Mouse (Mus musculus): Measurements from ENCODE around the gene Igf1r. TPM values are rescaled to one million over a fixed set of nuclear protein-coding genes. Genes with fewer than 3 reads are reported as not detected.

Igf1r gene
- polyA plus RNA-seq, 1 experiment from 2014 or later, result 9.6 TPM

GRCm38 (mm10) chr7:68089725-68090124, 137.1 kb downstream of the Igf1r start:
- WGBS (ENCODE audit: insufficient replicate concordance), result 32% methylated on average over 10 of the region's 10 CpGs

DNA sequence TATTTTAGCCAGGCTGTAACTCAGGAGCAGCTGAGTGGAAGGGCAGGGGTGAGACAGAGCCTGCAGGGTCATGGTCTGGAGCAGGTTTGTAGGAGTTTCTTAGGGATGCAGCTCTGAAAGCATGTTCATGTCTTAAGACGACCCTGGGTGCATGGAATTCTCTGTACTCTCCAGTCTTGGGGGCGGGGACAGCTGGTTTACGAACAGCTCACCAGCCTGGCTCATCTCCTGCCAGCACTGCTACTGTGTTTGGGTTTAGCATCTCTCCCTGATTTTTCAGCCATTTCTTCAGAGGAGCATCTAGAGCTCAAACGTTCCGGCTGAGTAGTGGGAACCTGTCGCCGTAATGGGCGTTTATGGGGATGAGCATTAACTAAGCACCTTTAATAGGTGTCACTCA, 137.9 kb downstream of the Igf1r start:
- H3K36me3 ChIP-seq, result no peaks in the 10 kb centered on the region
- no peaks in the 10 kb centered on the region for H3K9me3 ChIP-seq (replicated peaks)
- H3K9ac ChIP-seq, result no peak overlapping the region
- H3K27ac ChIP-seq, result no peak overlapping the region
- peaks cover 94% of the 10 kb centered on the region for H3K4me1 ChIP-seq
- 89% methylated on average over 8 of the region's 8 CpGs for WGBS (ENCODE audit: insufficient replicate concordance)
- H3K27me3 ChIP-seq (replicated peaks), result no peaks in the 10 kb centered on the region
- no peak overlapping the region for H3K4me2 ChIP-seq
- ATAC-seq, result no peak
- no peak overlapping the region for H3K4me3 ChIP-seq

More at GRCm38 (mm10) chr7:68089725-68090124, 137.1 kb downstream of the Igf1r start:
- H3K9ac ChIP-seq, result no peak overlapping the region
- H3K27me3 ChIP-seq (replicated peaks), result no peaks in the 10 kb centered on the region
- no peaks in the 10 kb centered on the region for H3K9me3 ChIP-seq (replicated peaks)
- peak; percentile 45; the same call in 1 of the 2 replicates for ATAC-seq
- no peak overlapping the region for H3K4me3 ChIP-seq
- no peaks in the 10 kb centered on the region for H3K36me3 ChIP-seq
- peaks cover 97% of the 10 kb centered on the region for H3K4me1 ChIP-seq
- peak overlapping the region; percentile 30 for H3K4me2 ChIP-seq
- H3K27ac ChIP-seq, result peak overlapping the region; percentile 23; the same call in 1 of the 2 replicates

DNA sequence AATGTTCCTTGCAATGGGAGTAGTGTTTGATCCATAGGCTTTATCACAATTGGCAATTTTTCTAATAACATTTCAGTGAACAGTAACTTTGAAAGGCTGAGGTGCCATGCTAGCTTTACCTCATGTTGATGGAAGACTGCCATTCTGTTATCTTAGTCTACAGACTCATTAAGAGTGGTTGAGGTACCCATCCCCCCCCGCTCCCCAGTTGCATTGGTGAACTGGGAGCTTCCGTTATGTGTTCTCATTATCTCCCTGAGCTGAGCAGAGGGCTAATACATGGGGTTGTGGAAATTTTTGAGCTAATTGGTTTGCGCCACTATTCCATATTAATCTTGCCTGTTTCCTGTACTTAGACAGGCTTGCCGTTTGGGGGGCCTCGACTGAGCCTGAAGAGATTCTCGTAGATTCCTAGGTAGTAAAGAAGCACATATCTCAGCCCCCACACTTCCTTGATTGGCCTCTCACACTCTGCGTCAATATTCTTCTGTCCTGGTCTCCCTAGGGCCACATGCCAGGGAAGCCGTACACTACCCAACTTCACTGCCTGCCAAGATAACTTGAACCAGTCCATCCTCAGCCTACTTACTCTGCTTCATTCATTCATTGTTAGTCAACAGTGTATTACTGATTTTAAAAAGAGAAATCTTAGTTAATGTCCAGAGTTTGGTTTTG, 139.8 kb downstream of the Igf1r start:
- H3K4me3 ChIP-seq, result no peak overlapping the region
- H3K36me3 ChIP-seq, result no peaks in the 10 kb centered on the region
- H3K9me3 ChIP-seq (replicated peaks), result no peaks in the 10 kb centered on the region
- ATAC-seq, result peak; percentile 82
- H3K4me1 ChIP-seq, result peaks cover 86% of the 10 kb centered on the region
- H3K27me3 ChIP-seq (replicated peaks), result no peaks in the 10 kb centered on the region
- peak overlapping the region; percentile 29; the same call in 1 of the 2 replicates for H3K9ac ChIP-seq
- 15% methylated on average over 8 of the region's 8 CpGs for WGBS (ENCODE audit: insufficient replicate concordance)
- H3K4me2 ChIP-seq, result peak overlapping the region; percentile 44
- H3K27ac ChIP-seq, result peak overlapping the region; percentile 72

GRCm38 (mm10) chr7:68093817-68094216, 141.2 kb downstream of the Igf1r start:
- 72% methylated on average over 9 of the region's 9 CpGs for WGBS (ENCODE audit: insufficient replicate concordance)
- 0 out of 2 replicates have a peak, but pooled peaks cover 3% of the 10 kb centered on the region for H3K27me3 ChIP-seq (replicated peaks)
- no peak overlapping the region for H3K9ac ChIP-seq
- H3K4me2 ChIP-seq, result no peak overlapping the region
- H3K9me3 ChIP-seq (replicated peaks), result no peaks in the 10 kb centered on the region
- H3K4me1 ChIP-seq, result peaks cover 74% of the 10 kb centered on the region
- no peak overlapping the region for H3K27ac ChIP-seq
- H3K36me3 ChIP-seq, result no peaks in the 10 kb centered on the region
- H3K4me3 ChIP-seq, result no peak overlapping the region
- ATAC-seq, result no peak

- H3K4me2 ChIP-seq, result no peak overlapping the region
- peaks cover 7% of the 10 kb centered on the region; the same call in 1 of the 2 replicates for H3K27me3 ChIP-seq (replicated peaks)
- H3K9ac ChIP-seq, result no peak overlapping the region
- H3K36me3 ChIP-seq, result no peaks in the 10 kb centered on the region
- H3K4me1 ChIP-seq, result peaks cover 56% of the 10 kb centered on the region
- no peak overlapping the region for H3K27ac ChIP-seq
- H3K4me3 ChIP-seq, result no peak overlapping the region
- ATAC-seq, result no peak
- H3K9me3 ChIP-seq (replicated peaks), result no peaks in the 10 kb centered on the region
- 88% methylated on average over 4 of the region's 4 CpGs for WGBS (ENCODE audit: insufficient replicate concordance)
Observed at GRCm38 (mm10) chr7:68095574-68095973, 142.9 kb downstream of the Igf1r start.

DNA sequence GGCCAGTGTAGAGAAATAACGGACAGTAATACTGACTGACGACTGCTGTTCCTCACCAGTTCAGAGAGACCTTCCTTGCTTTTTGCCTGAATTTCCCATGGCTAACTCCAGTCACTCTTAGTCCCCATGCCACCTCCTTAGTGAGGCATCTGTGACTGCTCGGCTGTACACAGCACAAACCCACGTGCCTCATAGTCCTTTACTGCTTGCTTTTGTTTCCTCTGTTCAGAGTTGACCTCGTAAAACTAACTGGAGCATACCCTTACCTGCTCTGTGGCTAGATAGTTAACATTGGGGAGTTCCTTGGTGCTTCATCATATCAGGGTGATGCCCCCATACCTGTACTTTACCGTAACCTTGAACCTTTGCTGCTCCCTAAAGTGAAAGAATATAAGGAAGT, 143.8 kb downstream of the Igf1r start:
- Histone ChIP-seq H3K9me3 (replicated peaks) (no peaks in the 10 kb centered on the region), H3K27me3 (replicated peaks) (peaks cover 7% of the 10 kb centered on the region), H3K9ac (no peak overlapping the region), H3K4me2 (no peak overlapping the region), H3K4me3 (no peak overlapping the region), H3K27ac (no peak overlapping the region), H3K4me1 (peaks cover 48% of the 10 kb centered on the region), H3K36me3 (no peaks in the 10 kb centered on the region)
- WGBS (ENCODE audit: insufficient replicate concordance), result 46% methylated on average over 6 of the region's 6 CpGs
- no peak for ATAC-seq

DNA sequence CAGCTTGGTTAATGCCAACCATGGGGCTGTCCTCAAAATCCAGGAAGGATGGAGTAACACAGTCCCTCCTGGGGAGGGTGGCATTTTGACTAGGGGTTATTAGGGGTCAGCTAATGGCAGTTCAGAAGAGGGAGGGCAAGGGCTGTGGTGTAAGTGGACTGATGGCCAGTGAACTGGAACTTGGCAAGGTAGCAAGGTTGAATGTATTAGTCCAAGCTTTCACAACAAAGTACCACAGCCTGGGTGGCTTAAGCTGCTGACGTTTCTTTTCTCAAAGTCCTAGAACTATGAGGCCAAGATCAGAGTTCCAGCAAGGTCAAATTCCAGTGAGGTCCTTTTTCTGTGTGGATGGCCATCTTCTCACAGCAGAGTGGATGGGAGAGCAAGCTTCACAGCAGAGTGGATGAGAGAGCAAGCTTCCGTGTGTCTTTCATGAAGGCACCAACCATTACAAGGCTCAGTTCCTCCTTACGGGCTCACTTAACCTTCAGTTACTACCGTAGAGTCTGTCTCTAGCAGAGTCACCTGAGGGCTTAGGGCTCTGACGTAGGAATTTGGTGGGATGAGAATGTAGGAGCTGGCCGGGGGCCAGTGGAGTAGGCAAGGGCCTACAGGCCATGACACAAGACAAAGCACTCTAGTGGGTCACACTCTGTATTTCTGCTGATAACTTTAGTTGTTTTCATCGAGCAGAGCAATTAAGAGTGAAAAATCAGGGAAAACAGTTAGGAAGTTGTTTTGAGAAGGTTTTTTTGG, 144.6 kb downstream of the Igf1r start:
- no peak overlapping the region for H3K27ac ChIP-seq
- H3K9ac ChIP-seq, result no peak overlapping the region
- no peaks in the 10 kb centered on the region for H3K9me3 ChIP-seq (replicated peaks)
- peaks cover 39% of the 10 kb centered on the region for H3K4me1 ChIP-seq
- no peaks in the 10 kb centered on the region for H3K36me3 ChIP-seq
- ATAC-seq, result no peak
- H3K27me3 ChIP-seq (replicated peaks), result peaks cover 7% of the 10 kb centered on the region
- 79% methylated on average over 7 of the region's 7 CpGs for WGBS (ENCODE audit: insufficient replicate concordance)
- H3K4me3 ChIP-seq, result no peak overlapping the region
- no peak overlapping the region for H3K4me2 ChIP-seq

GRCm38 (mm10) chr7:68098098-68098497, 145.5 kb downstream of the Igf1r start:
- Histone ChIP-seq H3K9me3 (replicated peaks) (no peaks in the 10 kb centered on the region), H3K36me3 (no peaks in the 10 kb centered on the region), H3K27ac (no peak overlapping the region), H3K4me3 (no peak overlapping the region), H3K27me3 (replicated peaks) (peaks cover 7% of the 10 kb centered on the region), H3K4me2 (no peak overlapping the region), H3K9ac (no peak overlapping the region), H3K4me1 (peaks cover 39% of the 10 kb centered on the region)
- WGBS (ENCODE audit: insufficient replicate concordance), result 88% methylated on average over 6 of the region's 6 CpGs
- ATAC-seq, result no peak

DNA sequence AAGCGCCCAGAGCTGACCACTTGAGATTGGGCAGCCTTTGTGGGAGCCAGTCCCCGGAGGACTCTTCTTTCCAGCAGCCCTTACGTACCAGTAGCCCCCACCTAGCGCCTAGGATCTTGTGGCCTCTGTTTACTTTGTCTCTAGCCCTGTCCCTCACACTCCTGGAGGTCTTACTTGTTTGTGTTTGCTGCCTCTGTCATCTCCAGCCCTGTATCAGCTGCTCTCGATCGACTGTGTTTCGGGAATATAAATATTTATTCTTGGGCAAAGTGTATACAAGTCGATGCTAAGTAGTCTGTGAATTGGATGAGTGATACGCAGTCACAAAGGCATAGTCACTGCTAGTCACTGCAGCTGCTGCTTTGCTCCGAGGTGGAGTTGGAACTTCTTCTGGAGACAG, 147.8 kb downstream of the Igf1r start:
- H3K4me1 ChIP-seq, result peaks cover 29% of the 10 kb centered on the region
- no peak overlapping the region for H3K27ac ChIP-seq
- no peak overlapping the region for H3K4me3 ChIP-seq
- no peaks in the 10 kb centered on the region for H3K36me3 ChIP-seq
- H3K9me3 ChIP-seq (replicated peaks), result no peaks in the 10 kb centered on the region
- peaks cover 7% of the 10 kb centered on the region for H3K27me3 ChIP-seq (replicated peaks)
- no peak for ATAC-seq
- no peak overlapping the region for H3K9ac ChIP-seq
- WGBS (ENCODE audit: insufficient replicate concordance), result 83% methylated on average over 10 of the region's 10 CpGs
- no peak overlapping the region for H3K4me2 ChIP-seq

DNA sequence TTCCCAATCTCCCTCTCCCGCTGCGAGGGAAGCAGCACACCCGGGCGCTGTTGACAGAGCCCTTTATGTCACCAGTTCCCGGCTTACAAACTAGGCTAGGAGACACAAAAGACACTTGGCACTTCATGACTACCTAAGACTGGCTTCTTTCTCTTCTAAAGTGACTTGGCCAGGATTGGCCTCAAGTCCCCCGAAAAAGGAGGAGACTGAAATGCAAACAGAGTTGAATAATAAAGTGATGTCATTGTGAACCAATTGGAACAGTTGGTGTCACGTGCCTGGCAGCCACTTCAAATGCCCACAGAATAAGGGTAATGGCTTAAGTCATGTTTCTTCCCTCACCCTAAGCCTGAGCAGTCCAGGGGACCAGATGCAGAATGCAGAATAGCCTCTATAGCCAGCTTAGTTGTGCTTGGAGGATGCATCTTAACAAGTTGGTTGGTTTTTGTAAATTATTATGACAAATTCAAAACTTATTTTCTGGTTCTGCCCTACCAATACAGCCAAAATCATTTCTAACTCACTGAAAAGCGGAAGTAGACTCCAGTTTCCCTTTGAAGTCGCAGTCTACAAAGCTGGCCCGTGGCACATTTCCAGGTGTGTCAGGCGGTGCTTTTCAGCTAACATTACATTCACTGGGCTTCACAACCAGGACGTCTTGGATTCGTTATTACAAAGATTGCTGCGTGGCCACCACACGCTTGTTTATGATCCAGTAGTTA, 150.0 kb downstream of the Igf1r start:
- 72% methylated on average over 15 of the region's 15 CpGs for WGBS (ENCODE audit: insufficient replicate concordance)
- Histone ChIP-seq H3K27me3 (replicated peaks) (peaks cover 7% of the 10 kb centered on the region), H3K4me2 (no peak overlapping the region), H3K27ac (no peak overlapping the region), H3K9ac (no peak overlapping the region), H3K4me1 (peaks cover 23% of the 10 kb centered on the region), H3K4me3 (no peak overlapping the region), H3K36me3 (no peaks in the 10 kb centered on the region), H3K9me3 (replicated peaks) (no peaks in the 10 kb centered on the region)
- ATAC-seq, result no peak

GRCm38 (mm10) chr7:68103178-68103530, 150.5 kb downstream of the Igf1r start:
- WGBS (ENCODE audit: insufficient replicate concordance), result 22% methylated on average over 2 of the region's 2 CpGs
- H3K4me3 ChIP-seq, result no peak overlapping the region
- H3K4me2 ChIP-seq, result no peak overlapping the region
- no peaks in the 10 kb centered on the region for H3K9me3 ChIP-seq (replicated peaks)
- no peak for ATAC-seq
- H3K27me3 ChIP-seq (replicated peaks), result peaks cover 7% of the 10 kb centered on the region
- no peak overlapping the region for H3K9ac ChIP-seq
- H3K4me1 ChIP-seq, result peaks cover 23% of the 10 kb centered on the region
- H3K27ac ChIP-seq, result no peak overlapping the region
- no peaks in the 10 kb centered on the region for H3K36me3 ChIP-seq

GRCm38 (mm10) chr7:68111532-68111931, 158.9 kb downstream of the Igf1r start:
- no peaks in the 10 kb centered on the region for H3K9me3 ChIP-seq (replicated peaks)
- peaks cover 9% of the 10 kb centered on the region; the same call in 1 of the 2 replicates for H3K27me3 ChIP-seq (replicated peaks)
- no peak overlapping the region for H3K9ac ChIP-seq
- H3K27ac ChIP-seq, result no peak overlapping the region
- peaks cover 48% of the 10 kb centered on the region for H3K4me1 ChIP-seq
- H3K4me2 ChIP-seq, result no peak overlapping the region
- H3K4me3 ChIP-seq, result no peak overlapping the region
- H3K36me3 ChIP-seq, result no peaks in the 10 kb centered on the region
- no peak for ATAC-seq
- WGBS (ENCODE audit: insufficient replicate concordance), result 88% methylated on average over 4 of the region's 4 CpGs

Measured in liver, embryonic 12.5 days (tissue).